ENCODE assay signal across 8 mouse cellular contexts in the genomic region with DNA sequence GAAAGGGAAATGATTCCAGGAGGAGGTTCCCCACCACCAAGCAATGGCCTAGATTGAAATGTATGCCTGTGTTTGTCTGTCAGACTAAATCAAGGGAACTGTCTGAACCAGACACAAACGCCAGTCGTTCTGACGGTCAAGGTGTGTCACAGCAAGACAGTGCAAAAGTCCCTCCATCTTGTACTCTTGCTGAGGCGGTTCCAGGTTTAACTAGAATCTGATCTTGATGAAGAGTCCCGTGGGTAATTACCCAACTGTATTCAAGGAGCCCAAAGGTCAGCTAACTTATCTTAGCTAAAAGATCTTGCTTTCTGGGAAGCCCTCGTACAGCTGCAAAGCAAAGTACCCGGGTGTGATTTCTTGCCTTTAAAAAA. TPM values are rescaled to one million over a fixed set of nuclear protein-coding genes. Genes with fewer than 3 reads are reported as not detected.
DNase-seq lines count a peak whose midpoint lies in the region; ATAC-seq lines count a peak whose summit lies in the region.

No protein-coding gene starts in this region.

- H3K4me2 ChIP-seq in heart, embryonic 15.5 days, result peak overlapping the region; percentile 95
- H3K4me2 ChIP-seq in hindbrain, embryonic 12.5 days (replicated peaks), result peak overlapping the region; percentile 92
- H3K4me2 ChIP-seq in midbrain, embryonic 11.5 days, result peak overlapping the region; percentile 83

- H3K4me3 ChIP-seq in heart, embryonic 15.5 days, result peak overlapping the region; percentile 83
- peak overlapping the region; percentile 67 for H3K4me3 ChIP-seq in hindbrain, embryonic 12.5 days
- peak overlapping the region; percentile 77 for H3K4me3 ChIP-seq in midbrain, embryonic 11.5 days (ENCODE audit: low read depth, low read length)

- H3K4me1 ChIP-seq in heart, embryonic 15.5 days (replicated peaks), result peaks cover 12% of the 10 kb centered on the region
- peaks cover 5% of the 10 kb centered on the region for H3K4me1 ChIP-seq in hindbrain, embryonic 12.5 days
- peaks cover 4% of the 10 kb centered on the region; the same call in 1 of the 2 replicates for H3K4me1 ChIP-seq in midbrain, embryonic 11.5 days (ENCODE audit: control insufficient read depth, insufficient read depth, low read length)

- peak overlapping the region; percentile 80; the same call in 1 of the 2 replicates for H3K9ac ChIP-seq in heart, embryonic 15.5 days
- H3K9ac ChIP-seq in hindbrain, embryonic 12.5 days, result peak overlapping the region; percentile 82; the same call in 1 of the 2 replicates
- H3K9ac ChIP-seq in midbrain, embryonic 11.5 days (ENCODE audit: low read length), result peak overlapping the region; percentile 89

- DNase-seq in heart, adult 9 months (ENCODE audit: low spot score in 2 of 2), result no peak
- peak; percentile 58 for DNase-seq in ZHBTc4 (ENCODE audit: low read depth, low spot score)
- no peak for DNase-seq in midbrain, embryonic 11.5 days (ENCODE audit: low spot score, missing footprints)
- no peak for DNase-seq in c-Kit-positive CD71-positive TER-119-positive erythroid progenitor cells, embryonic 14.5 days (ENCODE audit: low spot score)
- no peak for DNase-seq in left cerebral cortex, postnatal 10 days (ENCODE audit: extremely low spot score in 1 of 2, low spot score in 2 of 2)
- no peak for DNase-seq in adrenal gland, postnatal 25 days

- peak overlapping the region; percentile 27; the same call in 1 of the 2 replicates for H3K27ac ChIP-seq in heart, embryonic 15.5 days
- H3K27ac ChIP-seq in hindbrain, embryonic 12.5 days, result 0 out of 2 replicates have a peak overlapping the region, but pooled peaks have one; percentile 48
- H3K27ac ChIP-seq in midbrain, embryonic 11.5 days (ENCODE audit: low read depth, low read length), result no peak overlapping the region

- 71% methylated on average over 7 of the region's 7 CpGs for WGBS in heart, embryonic 15.5 days
- 78% methylated on average over 7 of the region's 7 CpGs for WGBS in hindbrain, embryonic 12.5 days
- 87% methylated on average over 7 of the region's 7 CpGs for WGBS in midbrain, embryonic 11.5 days

- peaks cover 25% of the 10 kb centered on the region for H3K36me3 ChIP-seq in heart, embryonic 15.5 days
- H3K36me3 ChIP-seq in hindbrain, embryonic 12.5 days, result peaks cover 33% of the 10 kb centered on the region
- H3K36me3 ChIP-seq in midbrain, embryonic 11.5 days (ENCODE audit: control insufficient read depth, insufficient read depth, low read length), result peaks cover 19% of the 10 kb centered on the region

- peaks cover 3% of the 10 kb centered on the region; the same call in 1 of the 2 replicates for H3K9me3 ChIP-seq in heart, embryonic 15.5 days (replicated peaks)
- H3K9me3 ChIP-seq in hindbrain, embryonic 12.5 days (replicated peaks), result peaks cover 15% of the 10 kb centered on the region; the same call in 1 of the 2 replicates
- peaks cover 14% of the 10 kb centered on the region for H3K9me3 ChIP-seq in midbrain, embryonic 11.5 days (ENCODE audit: control insufficient read depth, low read length)

- no peak for ATAC-seq in heart, embryonic 15.5 days (replicated peaks; ENCODE audit: insufficient number of reproducible peaks, insufficient read depth, low FRiP score, low read depth)
- ATAC-seq in hindbrain, embryonic 12.5 days (ENCODE audit: low FRiP score), result no peak
- 0 out of 2 replicates have a peak, but pooled peaks have one; percentile 3 for ATAC-seq in midbrain, embryonic 11.5 days (ENCODE audit: low FRiP score)

- intact Hi-C loops in left cerebral cortex, postnatal 10 days (cut with DNase I), result loop anchor here (5.0 kb wide), 3 partner anchors 98 to 228 kb away; partner anchors contain the start of gene Idnk

- H3K27me3 ChIP-seq in heart, embryonic 15.5 days, result no peaks in the 10 kb centered on the region
- H3K27me3 ChIP-seq in hindbrain, embryonic 12.5 days, result no peaks in the 10 kb centered on the region
- no peaks in the 10 kb centered on the region for H3K27me3 ChIP-seq in midbrain, embryonic 11.5 days (ENCODE audit: control insufficient read depth, insufficient read depth, low read length)

RNA-seq across cellular contexts. Expression of gene 2210016F16Rik, which starts 0.5 kb away (rescaled TPM):
- polyA plus RNA-seq in heart, embryonic 15.5 days (2015; fragmentation: Nextera tagmentation; extraction: Ambion mirVana), result 26.3 and 27.7 TPM in 2 replicates
- 24.1 and 27.3 TPM in 2 replicates for polyA plus RNA-seq in hindbrain, embryonic 12.5 days (2016; fragmentation: Nextera tagmentation; extraction: Ambion mirVana)
- 31.1 and 34.9 TPM in 2 replicates for polyA plus RNA-seq in midbrain, embryonic 11.5 days (2014; fragmentation: Nextera tagmentation; extraction: Ambion mirVana)
- 1 to 10 TPM; 4.7 to 5.6 TPM for total RNA-seq in left cerebral cortex, postnatal 10 days (2021)
- total RNA-seq in adrenal gland, postnatal 25 days (2021), result 23.3 and 27.3 TPM in 2 replicates

RNA-seq across cellular contexts. Expression of gene Rmi1, which starts 16.5 kb away (rescaled TPM):
- 18.5 and 19.2 TPM in 2 replicates for polyA plus RNA-seq in heart, embryonic 15.5 days (2015; fragmentation: Nextera tagmentation; extraction: Ambion mirVana)
- 29.6 and 32.1 TPM in 2 replicates for polyA plus RNA-seq in hindbrain, embryonic 12.5 days (2016; fragmentation: Nextera tagmentation; extraction: Ambion mirVana)
- 34.1 and 36.6 TPM in 2 replicates for polyA plus RNA-seq in midbrain, embryonic 11.5 days (2014; fragmentation: Nextera tagmentation; extraction: Ambion mirVana)
- 10 to 100 TPM; 14.5 to 14.7 TPM for total RNA-seq in left cerebral cortex, postnatal 10 days (2021)
- 23.2 and 25.0 TPM in 2 replicates for total RNA-seq in adrenal gland, postnatal 25 days (2021)

RNA-seq across cellular contexts. Expression of gene Hnrnpk, which starts 17.6 kb away (rescaled TPM):
- polyA plus RNA-seq in heart, embryonic 15.5 days (2015; fragmentation: Nextera tagmentation; extraction: Ambion mirVana), result 888 and 900 TPM in 2 replicates
- 1,934 and 2,030 TPM in 2 replicates for polyA plus RNA-seq in hindbrain, embryonic 12.5 days (2016; fragmentation: Nextera tagmentation; extraction: Ambion mirVana)
- 2,649 and 2,712 TPM in 2 replicates for polyA plus RNA-seq in midbrain, embryonic 11.5 days (2014; fragmentation: Nextera tagmentation; extraction: Ambion mirVana)
- 100 to 1,000 TPM; 729 to 758 TPM for total RNA-seq in left cerebral cortex, postnatal 10 days (2021)
- 798 and 829 TPM in 2 replicates for total RNA-seq in adrenal gland, postnatal 25 days (2021)

RNA-seq across cellular contexts. Expression of gene Kif27, which starts 26.6 kb away (rescaled TPM):
- 0.37 and 0.43 TPM in 2 replicates for polyA plus RNA-seq in heart, embryonic 15.5 days (2015; fragmentation: Nextera tagmentation; extraction: Ambion mirVana)
- 2.4 and 2.5 TPM in 2 replicates for polyA plus RNA-seq in hindbrain, embryonic 12.5 days (2016; fragmentation: Nextera tagmentation; extraction: Ambion mirVana)
- 1.1 and 1.3 TPM in 2 replicates for polyA plus RNA-seq in midbrain, embryonic 11.5 days (2014; fragmentation: Nextera tagmentation; extraction: Ambion mirVana)
- total RNA-seq in left cerebral cortex, postnatal 10 days (2021), result 1 to 10 TPM; 2.0 to 3.6 TPM
- 0.88 and 1.3 TPM in 2 replicates for total RNA-seq in adrenal gland, postnatal 25 days (2021)
